Mouse (Mus musculus) ES-Bruce4 (cell line): ENCODE results near the gene Ccdc9. TPM values are rescaled to one million over a fixed set of nuclear protein-coding genes. Genes with fewer than 3 reads are reported as not detected.
A peak's percentile ranks its signal among the peaks of the same experiment; 100 is the strongest.

Source experiments
- H3K27ac ChIP-seq: 2 replicates; pipeline ENCODE4 v1.5.1; 2012; ENCODE audit warnings: low read length, inconsistent platforms; ENCODE audit not compliant: insufficient read depth
- H3K27me3 ChIP-seq: 2 replicates; pipeline ENCODE4 v1.6.1; 2012; ENCODE audit warnings: mild to moderate bottlenecking, low read length, inconsistent platforms; ENCODE audit not compliant: control insufficient read depth, poor library complexity, insufficient read depth, severe bottlenecking
- H3K36me3 ChIP-seq: 2 replicates; pipeline ENCODE4 v1.6.1; 2012; ENCODE audit warnings: inconsistent platforms, mild to moderate bottlenecking, low read length, moderate library complexity; ENCODE audit not compliant: control insufficient read depth, poor library complexity, insufficient read depth, severe bottlenecking
- H3K4me1 ChIP-seq: one replicate; pipeline ENCODE4 v1.8.1; 2011; ENCODE audit warnings: low read length; ENCODE audit not compliant: control insufficient read depth, insufficient read depth
- H3K4me3 ChIP-seq: 2 replicates; pipeline ENCODE4 v1.5.1; 2011; ENCODE audit warnings: low read depth, mild to moderate bottlenecking, low read length
- H3K9ac ChIP-seq: 2 replicates; pipeline ENCODE4 v1.6.1; 2012; ENCODE audit warnings: low read depth, mild to moderate bottlenecking, inconsistent platforms; ENCODE audit not compliant: poor library complexity, severe bottlenecking
- H3K9me3 ChIP-seq: replicated peaks from 2 replicates; pipeline ENCODE4 v1.6.1; 2012; ENCODE audit warnings: mild to moderate bottlenecking, low read length, inconsistent platforms; ENCODE audit not compliant: control insufficient read depth, poor library complexity, insufficient read depth, severe bottlenecking
- CTCF ChIP-seq: IDR thresholded peaks from one replicate; pipeline ENCODE4 v1.8.1; 2011; ENCODE audit warnings: low read depth, low read length
- EP300 ChIP-seq: IDR thresholded peaks from 2 replicates; pipeline ENCODE4 v1.6.1; 2011; ENCODE audit warnings: low read depth, low read length; ENCODE audit not compliant: insufficient read depth
- POLR2A ChIP-seq: IDR thresholded peaks from one replicate; pipeline ENCODE4 v1.8.1; 2011; ENCODE audit warnings: low read length; ENCODE audit not compliant: insufficient read depth
- polyA plus RNA-seq: library from polyadenylated mRNA; stranded (reverse); fragments of >200 nt; gene quantifications from 2 replicates; pipeline ENCODE4 v1.2.4, GENCODE M21; 2011; ENCODE audit warnings: low read depth; ENCODE audit not compliant: missing spikeins, insufficient read depth, insufficient read length

The Ccdc9 gene
- polyA plus RNA-seq, 1 experiment = 86.6 TPM

GRCm38 (mm10) chr7:16240281-16240977 is 46.2 kb downstream of the Ccdc9 start:
- no peak overlapping the region for H3K27ac ChIP-seq
- H3K4me1 ChIP-seq = no peaks in the 10 kb centered on the region
- H3K9ac ChIP-seq = no peak overlapping the region
- H3K27me3 ChIP-seq = no peaks in the 10 kb centered on the region
- no peak for TF ChIP-seq EP300
- no peak for TF ChIP-seq CTCF
- no peak for TF ChIP-seq POLR2A
- H3K36me3 ChIP-seq = no peaks in the 10 kb centered on the region
- no peak overlapping the region for H3K4me3 ChIP-seq
- no peaks in the 10 kb centered on the region for H3K9me3 ChIP-seq

GRCm38 (mm10) chr7:16239554-16239997 is 47.0 kb downstream of the Ccdc9 start:
- Histone ChIP-seq H3K9me3 (no peaks in the 10 kb centered on the region), H3K27me3 (no peaks in the 10 kb centered on the region), H3K4me3 (no peak overlapping the region), H3K9ac (no peak overlapping the region), H3K27ac (no peak overlapping the region), H3K36me3 (no peaks in the 10 kb centered on the region), H3K4me1 (no peaks in the 10 kb centered on the region)
- TF ChIP-seq POLR2A (no peak), CTCF (no peak), EP300 (no peak)

- Histone ChIP-seq H3K4me3 (no peak overlapping the region), H3K4me1 (no peaks in the 10 kb centered on the region), H3K36me3 (no peaks in the 10 kb centered on the region), H3K9ac (no peak overlapping the region), H3K27me3 (no peaks in the 10 kb centered on the region), H3K9me3 (no peaks in the 10 kb centered on the region), H3K27ac (no peak overlapping the region)
- TF ChIP-seq EP300 (0 out of 2 replicates have a peak, but pooled peaks have one; percentile 1), CTCF (no peak)
Observed at GRCm38 (mm10) chr7:16229869-16230268, 56.7 kb downstream of the Ccdc9 start.

Other genes starting within 250 kb of the Ccdc9 start
- 10.2 and 21.9 TPM in 2 replicates for gene Bicra, start 238.9 kb downstream of the Ccdc9 start, polyA plus RNA-seq
- gene Zfp541, start 225.0 kb downstream of the Ccdc9 start, polyA plus RNA-seq = not detected in 2 replicates
- gene Napa, start 188.3 kb downstream of the Ccdc9 start, polyA plus RNA-seq = 105 and 107 TPM in 2 replicates
- gene Kptn, start 166.9 kb downstream of the Ccdc9 start, polyA plus RNA-seq = 8.5 and 8.7 TPM in 2 replicates
- 4.1 and 4.5 TPM in 2 replicates for gene Slc8a2, start 157.0 kb downstream of the Ccdc9 start, polyA plus RNA-seq
- 4.5 and 5.2 TPM in 2 replicates for gene Meis3, start 111.7 kb downstream of the Ccdc9 start, polyA plus RNA-seq
- 9.7 and 11.6 TPM in 2 replicates for gene Dhx34, start 64.8 kb downstream of the Ccdc9 start, polyA plus RNA-seq
- not detected in 2 replicates for gene C5ar2, start 42.6 kb downstream of the Ccdc9 start, polyA plus RNA-seq
- not detected in 2 replicates for gene C5ar1, start 27.3 kb downstream of the Ccdc9 start, polyA plus RNA-seq
- 3.3 and 4.6 TPM in 2 replicates for gene Inafm1, start 13.2 kb downstream of the Ccdc9 start, polyA plus RNA-seq
- 38.5 and 38.7 TPM in 2 replicates for gene Bbc3, start 21.6 kb upstream of the Ccdc9 start, polyA plus RNA-seq
- 256 and 263 TPM in 2 replicates for gene Sae1, start 101.0 kb upstream of the Ccdc9 start, polyA plus RNA-seq
- gene Zc3h4, start 114.1 kb upstream of the Ccdc9 start, polyA plus RNA-seq = 48.3 and 51.2 TPM in 2 replicates
- 24.3 and 25.4 TPM in 2 replicates for gene Tmem160, start 166.0 kb upstream of the Ccdc9 start, polyA plus RNA-seq
- gene Npas1, start 190.9 kb upstream of the Ccdc9 start, polyA plus RNA-seq = 0.27 and 0.70 TPM in 2 replicates